Mouse (Mus musculus) T-helper 1 cell (primary cell): ENCODE results near the gene Aurka.

Experiments used
- in situ Hi-C: fragments of 300-600 bp; cut with MboI, MseI; formaldehyde crosslinking; loops from one replicate; pipeline ENCODE4 v1.15.1; 2025; ENCODE audit warnings: high pct_unique_total_duplicates

Aurka gene

GRCm38 (mm10) chr2:172370411-172371223 lies at the start of gene Aurka, which contains the start of gene Cstf1:
Aurka (minus strand) TSS chr2:172370535.
Cstf1 (plus strand) TSS chr2:172370681.
- in situ Hi-C loops, result no loop called here

- in situ Hi-C loops, result no loop called here
Measured at GRCm38 (mm10) chr2:172418208-172418607, 47.9 kb upstream of the Aurka start.

GRCm38 (mm10) chr2:172416876-172417275 lies 46.5 kb upstream of the Aurka start:
- in situ Hi-C loops, result no loop called here

- in situ Hi-C loops, result no loop called here
Measured at GRCm38 (mm10) chr2:172416218-172416617, 45.9 kb upstream of the Aurka start.

GRCm38 (mm10) chr2:172413894-172414293 lies 43.6 kb upstream of the Aurka start:
- in situ Hi-C loops, result no loop called here

GRCm38 (mm10) chr2:172413273-172413672 lies 42.9 kb upstream of the Aurka start:
- in situ Hi-C loops, result no loop called here

GRCm38 (mm10) chr2:172412454-172412853 lies 42.1 kb upstream of the Aurka start:
- in situ Hi-C loops, result no loop called here

- in situ Hi-C loops, result no loop called here
Measured at GRCm38 (mm10) chr2:172411091-172411490, 40.8 kb upstream of the Aurka start.

- in situ Hi-C loops, result no loop called here
Measured at GRCm38 (mm10) chr2:172410686-172411085, 40.4 kb upstream of the Aurka start.

GRCm38 (mm10) chr2:172407499-172407898 lies 37.2 kb upstream of the Aurka start:
- in situ Hi-C loops, result no loop called here

- in situ Hi-C loops, result no loop called here
Measured at GRCm38 (mm10) chr2:172406173-172406572, 35.8 kb upstream of the Aurka start.

GRCm38 (mm10) chr2:172405011-172405410 lies 34.7 kb upstream of the Aurka start:
- in situ Hi-C loops, result no loop called here

GRCm38 (mm10) chr2:172404239-172404638 lies 33.9 kb upstream of the Aurka start:
- in situ Hi-C loops, result no loop called here

GRCm38 (mm10) chr2:172401116-172401825 lies 30.9 kb upstream of the Aurka start:
- in situ Hi-C loops, result no loop called here

GRCm38 (mm10) chr2:172399901-172400300 lies 29.6 kb upstream of the Aurka start:
- in situ Hi-C loops, result no loop called here

GRCm38 (mm10) chr2:172395961-172396360 lies 25.6 kb upstream of the Aurka start:
- in situ Hi-C loops, result no loop called here

- in situ Hi-C loops, result no loop called here
Measured at GRCm38 (mm10) chr2:172394671-172395070, 24.3 kb upstream of the Aurka start.

- in situ Hi-C loops, result no loop called here
Measured at GRCm38 (mm10) chr2:172394052-172394392, 23.7 kb upstream of the Aurka start.

GRCm38 (mm10) chr2:172393391-172394051 lies 23.2 kb upstream of the Aurka start, which contains the start of gene Cass4:
Cass4 (plus strand) TSS chr2:172393794.
- in situ Hi-C loops, result no loop called here

- in situ Hi-C loops, result no loop called here
Measured at GRCm38 (mm10) chr2:172392041-172392521, 21.7 kb upstream of the Aurka start.

GRCm38 (mm10) chr2:172390341-172390740 lies 20.0 kb upstream of the Aurka start:
- in situ Hi-C loops, result no loop called here

- in situ Hi-C loops, result loop anchor here (5.0 kb wide), 1 partner anchor 53 kb away; no protein-coding TSS in a partner anchor
Measured at GRCm38 (mm10) chr2:172384715-172385114, 14.4 kb upstream of the Aurka start.
